Mouse (Mus musculus): ENCODE measurements around the gene Olfr866.

The Olfr866 gene

GRCm38 (mm10) chr9:20027935-20028334 lies at the start of gene Olfr866:
Olfr866 (minus strand) TSS chr9:20028035.
- no peak for DNase-seq

GRCm38 (mm10) chr9:20073523-20074177 lies 45.8 kb upstream of the Olfr866 start:
- DNase-seq = no peak

- no peak for DNase-seq
Measured at GRCm38 (mm10) chr9:20071291-20071690, 43.5 kb upstream of the Olfr866 start.

DNA sequence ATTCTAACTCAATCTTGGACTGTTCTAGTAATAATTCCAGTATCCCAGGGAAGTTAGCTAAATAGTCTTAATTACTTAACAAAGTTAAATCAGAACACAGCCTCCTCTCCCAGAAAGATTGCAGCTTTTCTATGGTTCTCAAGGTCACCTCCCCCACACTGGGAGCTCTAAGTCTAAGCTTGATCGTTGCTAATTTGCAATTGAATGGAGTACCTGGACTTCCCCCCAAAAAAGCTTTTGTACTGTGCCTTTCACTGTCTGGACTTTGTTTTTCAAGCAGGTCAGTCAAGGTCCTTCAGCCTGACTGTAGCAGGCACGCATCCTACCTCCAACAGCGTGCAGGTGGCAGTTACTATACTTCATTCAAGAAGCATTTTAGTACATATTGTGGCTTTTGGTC lies 42.4 kb upstream of the Olfr866 start:
- DNase-seq = no peak

GRCm38 (mm10) chr9:20057462-20057861 lies 29.6 kb upstream of the Olfr866 start, which contains the start of gene Olfr867:
Olfr867 (minus strand) TSS chr9:20057562.
- DNase-seq = no peak

DNA sequence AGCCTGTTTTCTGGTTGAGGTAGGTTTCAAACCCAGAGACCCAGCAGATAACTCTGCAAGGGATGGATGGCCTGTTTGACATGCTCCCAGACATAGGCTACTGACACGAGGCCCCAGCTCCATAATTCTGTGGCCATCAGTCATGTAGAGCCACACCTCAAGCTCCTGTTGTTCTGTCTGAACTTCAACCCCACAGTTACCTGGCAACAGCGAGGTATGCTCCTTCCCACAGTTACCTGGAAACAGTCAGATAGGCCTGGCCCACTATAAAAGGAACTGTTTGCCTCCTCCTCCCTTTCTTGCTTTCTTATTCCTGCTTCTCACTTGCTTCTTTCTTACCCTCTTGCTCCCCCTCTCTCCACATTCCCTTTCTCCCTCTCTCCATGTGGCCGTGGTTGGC lies 20.1 kb upstream of the Olfr866 start:
- DNase-seq = no peak
